Mouse (Mus musculus) megakaryocyte, adult 5-6 weeks (primary cell): ENCODE measurements at regions not wholly inside any gene's neighbourhood (a gene's known extent, or its start where the extent isn't known, plus 50 kb on each side); places are given as distances from the start of the nearest gene placed in this dataset.

Experiments
- ATAC-seq: 2 replicates; pipeline ENCODE4 v1.8.0; 2016; ENCODE audit warnings: mild to moderate bottlenecking, inconsistent platforms; ENCODE audit not compliant: poor library complexity, severe bottlenecking

GRCm38 (mm10) chr8:92302694-92303093 is 54.7 kb upstream of the Irx5 start:
- ATAC-seq = no peak

GRCm38 (mm10) chr8:92301029-92301428 is 56.4 kb upstream of the Irx5 start:
- no peak for ATAC-seq

GRCm38 (mm10) chr8:92286841-92287811 is 70.3 kb upstream of the Irx5 start:
- no peak for ATAC-seq

DNA sequence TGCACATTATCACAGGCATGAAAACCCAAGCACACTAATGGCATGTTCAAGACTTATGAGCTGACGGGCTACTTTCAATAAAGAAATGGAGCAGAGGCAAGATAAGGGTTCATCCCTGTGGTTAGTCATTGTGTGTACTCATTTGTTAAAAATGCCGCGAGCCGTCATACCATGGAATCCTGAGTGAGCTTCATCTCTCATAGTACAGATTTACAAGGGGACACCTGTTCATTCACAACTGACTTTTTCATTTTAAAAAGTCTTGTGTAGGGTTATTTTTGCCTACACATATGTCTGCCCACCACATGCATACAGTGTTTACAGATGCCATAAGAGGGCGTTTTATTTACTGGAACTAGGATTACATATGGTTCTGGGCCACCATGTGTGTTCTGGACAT is 81.7 kb upstream of the Irx5 start:
- ATAC-seq = no peak

- ATAC-seq = no peak
Observed at GRCm38 (mm10) chr8:92272726-92273125, 84.7 kb upstream of the Irx5 start.

- ATAC-seq = no peak
Observed at GRCm38 (mm10) chr8:92272073-92272472, 85.4 kb upstream of the Irx5 start.

GRCm38 (mm10) chr8:92270636-92271035 is 86.8 kb upstream of the Irx5 start:
- no peak for ATAC-seq

DNA sequence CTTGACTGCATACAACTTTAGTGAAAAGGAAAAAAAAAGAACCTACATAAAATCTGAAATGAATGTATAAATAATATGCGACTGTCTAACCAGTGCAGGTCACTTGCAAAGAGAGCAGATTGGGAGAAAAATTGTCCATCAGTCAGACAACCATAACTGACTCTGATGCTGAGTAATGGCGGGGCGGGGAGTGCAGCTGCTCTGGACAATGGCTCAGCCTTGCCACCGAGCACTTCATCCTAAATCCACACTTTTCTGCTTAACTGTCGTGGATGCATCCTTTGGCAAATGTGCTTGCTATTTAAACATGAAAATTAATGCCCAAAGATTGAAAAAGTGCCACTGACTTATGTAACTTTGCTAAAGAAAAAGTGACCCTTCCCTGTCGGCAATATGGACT is 90.0 kb upstream of the Irx5 start:
- no peak for ATAC-seq

- no peak for ATAC-seq
Observed at GRCm38 (mm10) chr8:92260056-92260455, 97.4 kb upstream of the Irx5 start.

DNA sequence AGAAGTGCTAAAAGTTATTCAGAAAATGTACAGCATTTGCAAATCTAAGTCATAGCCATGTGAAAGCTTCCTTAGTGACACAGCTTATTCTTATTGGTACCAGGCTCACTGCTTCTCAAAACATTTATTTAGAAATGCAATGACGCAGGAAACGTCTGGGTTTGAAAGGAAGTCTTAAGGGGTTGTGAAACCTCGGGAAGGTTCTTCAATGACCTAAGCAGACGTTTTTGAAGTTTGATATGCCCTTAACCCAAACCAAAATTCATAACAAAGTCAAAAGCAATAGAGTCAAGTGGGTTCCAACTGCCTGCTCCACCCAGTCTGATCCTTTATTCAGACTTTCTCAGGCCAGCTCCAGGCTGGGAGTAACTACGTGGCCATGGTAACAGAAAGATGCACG is 99.2 kb upstream of the Irx5 start:
- ATAC-seq = no peak

- no peak for ATAC-seq
Observed at GRCm38 (mm10) chr8:92252597-92253375, 104.6 kb upstream of the Irx5 start.

GRCm38 (mm10) chr8:92246301-92246700 is 111.1 kb upstream of the Irx5 start:
- ATAC-seq = no peak

DNA sequence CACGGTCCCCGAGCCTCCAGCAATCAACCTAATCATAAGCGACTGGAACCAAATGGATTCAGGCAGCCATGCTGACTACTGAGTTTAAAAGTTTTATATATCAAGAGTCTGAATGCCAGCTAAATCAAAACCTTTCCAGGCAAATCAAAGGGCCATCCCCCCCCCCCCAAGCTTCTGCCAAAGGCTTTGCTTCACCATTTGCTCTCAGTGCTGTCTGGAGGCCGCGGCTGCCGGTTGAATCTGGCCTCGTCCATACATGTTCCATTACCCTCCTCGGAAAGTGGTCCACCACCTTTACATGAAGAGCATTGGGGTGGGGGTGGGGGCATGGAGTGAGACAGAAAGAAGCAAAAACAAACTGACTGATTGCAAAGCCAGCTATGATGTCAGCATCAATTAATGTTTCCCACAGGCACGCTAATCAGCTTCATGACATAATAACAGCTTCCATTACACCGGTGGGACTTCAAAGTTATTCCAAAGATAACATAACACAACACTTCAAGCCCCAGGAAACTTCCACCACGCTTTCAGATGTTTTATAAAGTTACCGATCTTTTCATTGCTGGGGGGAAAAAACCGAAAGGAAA is 116.6 kb upstream of the Irx5 start:
- no peak for ATAC-seq

- ATAC-seq = no peak
Observed at GRCm38 (mm10) chr8:92231326-92232225, 125.8 kb upstream of the Irx5 start.

DNA sequence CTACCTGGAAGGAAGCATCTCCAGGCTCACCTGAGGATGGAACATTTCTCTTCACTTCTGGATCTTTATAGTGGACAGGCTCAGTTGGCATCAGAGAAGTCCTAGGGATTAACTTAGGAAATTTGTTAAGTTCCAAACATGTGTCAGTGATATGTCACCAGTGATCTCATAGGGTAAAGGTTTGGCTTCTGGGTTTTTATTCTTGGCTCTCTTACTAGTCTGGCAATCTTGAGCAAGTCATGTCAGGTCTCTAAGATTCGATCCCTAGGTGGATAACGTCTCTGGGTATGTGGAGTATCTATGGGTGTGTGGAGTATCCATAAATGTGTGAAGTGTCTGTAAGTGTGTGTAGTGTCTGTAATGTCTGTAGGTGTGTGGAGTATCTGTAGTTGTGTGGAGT is 127.9 kb upstream of the Irx5 start:
- ATAC-seq = no peak

DNA sequence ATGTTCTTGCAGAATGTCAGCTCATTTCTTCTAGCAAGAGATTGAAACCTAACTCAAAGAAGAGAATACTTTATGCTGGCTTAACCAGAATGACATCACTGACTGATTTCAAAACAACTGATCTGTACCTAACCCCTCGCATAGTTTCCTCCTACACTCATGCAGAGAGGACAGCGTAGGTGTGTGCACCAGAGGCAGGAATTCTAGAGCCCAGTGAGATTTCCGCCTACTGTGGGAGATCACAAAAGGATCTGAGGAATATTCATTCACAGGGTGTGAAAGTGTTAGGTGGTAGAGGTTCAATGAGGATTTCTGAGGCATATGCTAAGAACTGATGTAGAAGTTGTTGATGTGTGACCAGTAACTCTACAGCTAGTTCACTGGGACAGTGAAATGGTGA is 132.5 kb upstream of the Irx5 start:
- ATAC-seq = no peak

DNA sequence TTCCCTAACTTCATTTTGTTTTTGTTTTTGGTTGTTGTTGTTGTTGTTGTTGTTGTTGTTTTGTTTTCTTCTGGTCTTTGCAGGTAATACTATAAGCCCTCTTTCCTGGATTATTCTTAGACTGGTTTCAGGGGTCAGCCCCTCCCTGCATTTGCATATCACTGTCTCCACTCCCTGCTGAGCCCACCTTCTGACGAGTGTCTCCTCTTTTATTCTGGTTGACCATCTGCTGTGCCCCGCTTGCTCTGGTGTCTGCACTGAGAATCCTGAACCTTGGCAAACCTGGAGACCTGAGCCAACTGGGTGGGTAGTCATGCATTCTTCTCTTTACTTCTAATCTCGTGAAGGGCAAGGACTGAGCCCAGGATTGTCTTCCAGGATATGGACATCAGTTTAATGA is 134.4 kb upstream of the Irx5 start:
- ATAC-seq = no peak

DNA sequence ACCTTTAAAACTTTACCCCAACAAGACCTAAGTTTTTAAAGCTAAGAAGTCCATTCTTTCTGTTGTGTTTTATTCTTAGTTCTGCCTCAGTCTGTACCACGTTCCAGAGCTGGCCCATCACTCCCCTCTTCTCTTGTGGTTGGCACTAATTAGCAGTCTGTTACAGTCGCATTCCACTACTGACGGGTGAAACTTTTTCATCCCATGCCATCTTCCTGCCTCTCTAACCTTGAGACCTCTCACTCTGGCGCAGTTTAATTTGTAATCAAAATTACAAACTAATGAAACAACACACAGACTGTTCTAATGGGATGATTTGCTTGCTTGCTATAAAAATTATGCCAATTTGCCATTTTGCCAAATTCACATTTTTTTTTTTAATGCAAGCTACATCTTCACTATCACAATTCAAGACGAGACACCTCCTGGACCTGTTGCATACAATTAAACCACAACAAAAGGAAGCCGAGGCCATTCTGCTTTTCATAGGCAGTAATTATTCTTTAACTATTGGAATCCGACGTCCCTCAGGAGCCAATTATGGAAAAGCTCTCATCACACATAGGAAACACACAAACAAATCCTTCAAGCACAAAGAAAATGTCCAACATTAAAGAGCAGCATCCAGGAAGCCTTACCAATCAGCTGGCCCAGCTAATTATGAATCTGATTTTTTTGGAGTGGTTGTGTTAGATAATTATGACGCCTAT is 138.1 kb upstream of the Irx5 start:
- no peak for ATAC-seq

- ATAC-seq = no peak
Observed at GRCm38 (mm10) chr8:92217521-92217920, 139.9 kb upstream of the Irx5 start.

DNA sequence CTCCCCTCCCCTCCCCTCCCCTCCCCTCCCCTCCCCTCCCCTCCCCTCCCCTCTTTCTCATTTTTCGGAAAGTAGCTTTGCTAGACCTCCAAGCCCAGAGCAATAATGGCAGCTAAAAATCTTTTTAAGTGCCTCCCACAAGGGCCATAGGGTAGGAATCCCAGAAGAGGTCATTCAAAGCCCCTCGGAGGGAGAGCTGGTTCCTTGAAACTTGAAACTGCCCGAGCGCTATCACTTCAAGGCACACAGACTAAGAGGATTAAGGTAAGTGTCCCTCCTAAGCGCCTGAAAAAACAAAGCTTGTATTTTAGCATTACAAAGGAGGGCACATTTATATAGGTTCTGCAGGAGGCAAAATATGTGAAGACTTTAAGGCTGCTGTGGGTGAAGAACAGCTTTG is 141.2 kb upstream of the Irx5 start:
- no peak for ATAC-seq
